Mouse (Mus musculus) CD4-positive helper T cell, adult 2 months (primary cell): ENCODE results near the gene Gm28053.

Source experiments
- DNase-seq: peaks from one replicate; pipeline ENCODE4 v3.0.0-alpha.2; 2012; ENCODE audit warnings: low read depth, missing footprints, low spot score

Gm28053 gene

DNA sequence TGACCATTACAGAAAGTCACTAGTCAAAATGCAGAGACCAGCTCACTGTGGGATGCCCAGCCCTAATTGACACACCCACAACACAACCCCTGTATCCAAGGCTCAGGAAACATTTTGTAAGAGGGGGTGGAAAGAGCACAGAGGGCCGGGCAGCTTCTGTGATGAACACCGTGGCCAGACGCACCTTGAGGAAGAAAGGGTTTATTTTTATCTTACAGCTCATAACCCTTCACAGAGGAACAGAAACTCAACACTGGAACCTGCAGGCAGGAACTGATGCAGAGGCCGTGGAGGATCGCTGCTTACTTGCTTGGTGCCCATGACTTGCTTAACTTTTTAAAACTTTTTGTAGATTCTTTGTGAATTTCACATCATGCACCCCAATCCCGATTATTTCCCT is 25.4 kb upstream of the Gm28053 start:
- no peak for DNase-seq

DNA sequence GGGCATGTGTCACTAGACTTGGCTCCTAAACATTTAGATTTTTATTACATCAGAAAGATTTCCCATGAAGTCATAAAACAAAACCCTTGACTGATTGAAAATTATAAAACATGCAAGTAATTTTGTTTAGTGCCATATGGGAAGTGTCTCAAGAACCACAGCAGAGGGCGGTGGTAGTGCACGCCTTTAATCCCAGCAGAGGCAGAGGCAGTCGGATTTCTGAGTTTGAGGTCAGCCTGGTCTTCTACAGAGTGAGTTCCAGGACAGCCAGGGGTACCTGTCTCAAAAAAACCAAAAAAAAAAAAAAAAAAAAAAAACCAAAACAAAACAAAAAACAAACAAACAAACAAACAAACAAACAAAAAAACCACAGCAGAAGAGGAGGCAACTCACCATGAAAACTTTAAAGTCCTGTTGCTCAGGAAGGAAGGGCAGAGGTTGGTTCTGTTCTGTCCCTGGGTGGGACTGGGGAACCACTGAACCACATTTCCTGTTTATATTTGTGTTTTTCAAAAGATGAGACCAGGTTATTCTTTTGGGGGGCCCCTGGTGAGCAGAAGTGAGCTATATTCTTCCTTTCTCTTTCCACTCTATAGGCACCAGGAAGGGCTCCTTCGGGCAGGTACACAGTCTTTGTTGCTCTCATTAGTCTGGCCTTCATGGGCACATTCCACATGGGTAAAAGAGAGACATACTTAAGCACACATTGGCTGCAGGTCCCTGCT is 21.4 kb upstream of the Gm28053 start:
- peak; percentile 48 for DNase-seq

DNA sequence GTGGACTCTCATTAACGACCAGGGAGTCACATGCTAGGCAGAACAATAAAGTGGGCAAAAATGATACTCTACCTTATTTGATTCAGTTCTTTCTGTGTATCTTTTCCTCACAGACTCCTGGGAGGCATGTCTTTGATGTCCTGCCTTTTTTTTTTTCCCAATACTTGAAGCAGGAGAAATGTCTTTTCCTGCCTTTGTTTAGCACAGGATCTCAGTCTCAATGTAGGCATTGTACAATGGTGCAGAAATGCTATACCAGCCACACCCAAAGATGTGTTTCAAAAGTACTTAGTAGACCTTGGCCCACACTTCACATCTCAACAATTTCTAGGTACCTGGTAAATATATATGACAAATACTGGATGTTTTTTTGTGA is 20.9 kb upstream of the Gm28053 start:
- DNase-seq, result no peak

DNA sequence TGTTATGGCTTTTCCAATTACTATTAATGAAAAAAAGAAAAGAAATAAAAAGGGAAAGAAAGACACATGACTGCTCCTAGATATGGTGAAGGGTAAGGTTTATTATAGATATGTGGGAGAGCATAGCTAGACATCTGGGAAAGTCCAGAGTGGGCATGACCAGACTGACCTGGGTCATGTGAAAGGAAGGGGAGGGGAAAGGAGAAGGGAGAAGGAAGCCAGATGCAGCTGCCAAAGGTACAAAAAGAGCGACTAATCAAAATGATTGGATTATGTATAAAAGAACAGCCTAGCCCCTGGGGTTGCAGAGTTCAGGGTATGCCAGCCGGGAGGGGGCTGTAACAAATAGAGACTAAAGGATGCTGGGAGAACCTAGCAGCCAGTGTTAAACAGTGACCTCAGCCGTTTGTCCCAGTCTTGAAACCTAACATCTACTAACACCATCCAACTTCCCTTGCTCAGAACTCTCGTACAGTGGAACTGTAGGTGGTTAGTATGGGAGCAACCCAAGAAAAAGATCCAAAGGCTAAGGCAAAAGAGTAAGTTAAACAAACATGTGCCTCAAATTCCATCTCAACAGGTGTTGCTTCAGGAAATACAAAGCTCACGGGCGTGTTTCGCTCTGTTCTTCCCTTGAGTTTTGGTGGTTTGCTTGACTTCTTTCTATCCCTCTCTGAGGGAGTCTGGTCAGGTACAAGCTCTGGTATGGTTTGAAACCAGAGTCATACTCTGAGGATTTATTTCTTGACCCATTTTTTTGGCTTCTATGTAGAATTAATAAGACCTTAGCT is 20.1 kb upstream of the Gm28053 start:
- DNase-seq, result no peak

DNA sequence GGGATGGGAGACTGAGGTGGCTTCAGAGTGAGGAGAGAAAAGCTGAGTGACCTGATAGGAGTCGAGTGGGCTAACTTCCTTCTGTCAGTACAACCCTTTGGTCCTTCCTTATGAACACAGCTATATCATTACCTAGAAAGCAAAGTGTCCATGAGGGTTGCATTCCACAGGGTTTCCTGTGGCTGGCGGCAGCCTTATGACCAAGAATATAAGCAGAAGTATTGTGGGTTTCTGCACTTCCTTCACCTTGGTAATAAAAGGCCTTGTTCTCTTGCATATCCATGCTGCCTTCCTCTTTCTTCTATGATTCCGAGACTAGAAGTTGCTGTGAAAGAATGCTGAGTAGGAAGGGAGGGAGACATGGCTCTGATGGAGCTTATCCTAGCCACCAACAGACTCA is 19.5 kb upstream of the Gm28053 start:
- no peak for DNase-seq

DNA sequence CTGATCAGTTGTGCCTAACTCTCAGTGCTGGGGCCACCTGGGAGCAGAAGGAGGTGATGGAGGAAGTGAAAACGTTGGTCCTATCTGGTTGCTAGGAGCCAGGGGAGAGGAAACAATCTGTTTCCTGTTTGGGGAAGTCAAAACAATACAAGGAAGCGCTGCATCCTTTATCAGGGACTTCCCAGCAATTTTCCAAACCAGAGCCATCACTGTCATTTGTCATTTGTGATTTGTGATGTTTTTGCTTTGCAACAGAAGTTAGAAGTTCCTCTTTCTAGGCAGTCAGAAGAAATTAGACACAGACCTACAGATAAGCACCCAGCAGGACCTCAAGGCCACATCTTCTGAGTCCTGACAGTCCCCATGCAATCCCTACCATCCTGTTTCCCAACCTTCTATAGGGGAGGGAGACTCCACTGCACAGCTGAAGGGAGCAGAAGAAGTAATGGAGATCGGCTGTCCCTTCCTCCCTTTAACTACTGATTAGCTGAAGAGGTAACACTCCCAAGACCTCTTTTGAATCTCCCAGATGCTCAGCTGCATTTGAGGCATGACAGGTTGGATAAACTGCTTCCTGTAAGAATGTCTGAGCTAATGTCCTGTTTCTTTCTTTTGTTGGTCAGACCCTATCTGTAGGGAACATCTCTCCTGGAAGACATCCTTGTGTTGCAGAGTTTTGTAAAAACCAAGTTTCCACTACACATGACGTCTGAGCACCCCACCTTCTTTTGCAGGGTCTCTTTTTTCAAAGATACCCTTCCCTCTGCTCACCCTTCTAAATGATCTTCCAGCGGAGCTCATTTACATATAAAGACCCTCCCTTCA is 17.9 kb upstream of the Gm28053 start:
- peak; percentile 69 for DNase-seq

DNA sequence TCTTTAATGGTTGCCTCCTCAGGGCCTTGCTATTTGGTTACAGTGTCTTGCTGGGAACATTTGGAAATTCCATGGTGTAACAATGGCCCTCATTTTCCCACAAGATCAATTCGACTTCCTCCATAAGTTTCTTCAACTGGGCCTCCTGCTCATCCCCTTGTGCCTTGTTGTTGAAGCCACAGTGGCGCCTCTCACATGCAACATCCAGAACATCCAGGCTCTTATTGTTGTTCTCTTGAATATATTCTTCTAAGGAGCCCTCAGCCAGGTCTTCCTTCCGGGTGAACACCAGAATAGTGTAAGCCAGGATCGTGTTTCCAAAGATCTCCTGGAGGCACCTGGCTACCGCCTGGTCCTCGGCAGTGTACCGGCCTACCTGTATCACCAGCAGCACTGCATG is 16.3 kb upstream of the Gm28053 start:
- no peak for DNase-seq

DNA sequence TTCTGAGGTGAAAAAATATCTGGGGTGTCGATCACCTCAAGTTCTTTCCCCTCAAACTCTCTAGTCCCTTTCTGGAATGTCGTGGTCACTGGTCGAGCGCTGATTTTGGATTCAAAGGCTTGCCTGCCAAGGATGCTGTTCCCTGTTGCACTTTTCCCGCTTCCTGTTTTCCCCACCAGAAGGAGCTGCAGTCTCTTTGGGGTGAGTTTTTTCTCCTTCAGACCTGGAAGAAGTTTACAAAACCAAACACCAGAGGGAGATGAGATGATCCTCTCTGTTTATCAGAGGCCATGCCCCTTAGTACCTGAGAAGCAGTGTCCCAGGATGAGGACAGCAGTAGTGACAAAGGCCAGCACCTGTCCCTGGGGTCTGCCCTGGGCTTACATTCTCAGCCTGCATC is 15.8 kb upstream of the Gm28053 start:
- no peak for DNase-seq

DNA sequence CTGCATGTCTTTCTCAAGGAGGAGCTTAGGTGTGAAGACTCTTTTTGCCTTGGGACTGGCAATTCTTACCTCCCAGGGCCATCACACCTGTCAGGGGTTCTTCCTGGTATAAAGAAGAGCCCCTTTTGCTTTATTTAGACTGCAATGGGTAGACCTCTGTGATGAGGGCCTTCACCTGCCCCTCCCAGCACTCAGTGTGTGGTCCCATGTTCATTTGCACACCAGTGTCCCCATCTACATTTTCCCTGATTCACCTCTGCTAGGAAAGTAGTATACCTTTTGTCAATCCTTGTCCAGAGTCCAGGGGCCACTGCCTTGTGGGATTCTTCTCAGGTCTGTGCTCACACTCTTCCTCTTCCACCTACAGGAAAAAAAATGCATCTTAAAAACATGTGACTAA is 14.3 kb upstream of the Gm28053 start:
- no peak for DNase-seq

DNA sequence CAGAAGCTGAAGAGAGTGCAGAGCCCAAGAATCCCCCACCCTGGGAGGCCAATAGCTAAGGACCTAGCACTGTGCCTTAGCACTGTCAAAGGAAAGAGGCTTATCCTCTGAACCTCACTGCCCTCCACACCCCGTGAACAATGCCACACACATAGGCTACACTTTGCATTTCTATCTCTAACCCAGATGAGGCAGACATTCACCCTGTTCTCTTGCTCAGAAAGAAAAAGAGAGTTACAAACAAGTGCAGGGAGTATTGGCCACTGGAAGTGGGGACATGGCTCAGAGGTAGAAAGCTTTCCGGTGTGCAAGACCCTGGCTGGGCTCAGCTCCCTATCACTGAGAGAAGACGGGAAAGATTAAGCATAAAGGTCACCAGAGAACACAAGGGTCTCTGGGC is 12.3 kb upstream of the Gm28053 start:
- DNase-seq, result peak; percentile 56

DNA sequence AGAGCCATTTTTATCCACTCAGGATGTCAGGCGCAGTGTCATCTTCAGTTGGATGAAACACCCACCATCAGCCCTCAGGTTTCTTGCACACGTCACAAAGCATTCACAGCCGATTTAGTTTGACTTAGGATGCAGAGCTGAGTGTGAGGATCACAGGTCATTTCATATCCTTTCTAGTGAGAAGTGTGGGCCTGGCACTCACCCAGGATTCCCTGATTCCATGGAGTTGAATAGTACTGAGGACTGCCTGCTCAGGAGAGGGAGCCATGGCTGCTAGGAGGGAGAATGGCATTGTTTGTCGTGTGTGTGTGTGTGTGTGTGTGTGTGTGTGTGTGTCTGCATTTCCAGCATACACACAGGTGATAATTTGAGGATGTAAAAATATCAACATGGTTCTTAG is 1.9 kb downstream of the Gm28053 start:
- DNase-seq, result peak; percentile 41

DNA sequence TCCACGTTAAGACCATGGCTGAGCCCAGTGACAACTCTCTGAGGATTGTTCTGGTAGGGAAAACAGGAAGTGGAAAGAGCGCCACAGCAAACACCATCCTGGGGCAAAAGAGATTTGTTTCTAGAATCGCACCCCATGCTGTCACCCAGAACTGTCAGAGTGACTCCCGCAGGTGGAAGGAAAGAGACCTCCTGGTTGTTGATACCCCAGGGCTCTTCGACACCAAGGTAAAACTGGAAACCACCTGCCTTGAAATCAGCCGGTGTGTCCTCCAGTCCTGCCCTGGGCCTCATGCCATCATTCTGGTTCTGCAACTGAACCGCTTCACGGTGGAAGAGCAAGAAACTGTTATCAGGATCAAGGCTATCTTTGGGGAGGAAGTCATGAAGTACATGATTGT is 5.1 kb downstream of the Gm28053 start:
- peak; percentile 65 for DNase-seq

DNA sequence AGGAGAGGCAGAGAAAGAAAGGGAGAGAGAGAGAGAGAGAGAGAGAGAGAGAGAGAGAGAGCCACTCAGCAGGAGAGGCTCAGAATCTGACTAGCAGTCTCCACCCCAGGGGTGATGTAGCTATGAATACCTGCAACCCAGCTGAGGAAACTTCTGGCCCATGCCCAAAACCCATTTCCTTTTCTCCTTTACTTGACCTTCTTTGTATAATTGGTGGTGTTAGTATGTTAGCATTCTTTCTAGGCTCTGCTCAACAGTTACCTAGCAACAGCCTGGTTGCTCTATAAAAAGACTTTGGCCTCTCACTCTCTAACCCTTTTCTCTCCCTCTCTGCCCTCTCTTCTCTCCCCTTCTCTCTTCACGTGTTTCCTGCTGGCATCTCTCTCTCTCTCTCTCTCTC is 7.1 kb downstream of the Gm28053 start:
- DNase-seq, result peak; percentile 91

DNA sequence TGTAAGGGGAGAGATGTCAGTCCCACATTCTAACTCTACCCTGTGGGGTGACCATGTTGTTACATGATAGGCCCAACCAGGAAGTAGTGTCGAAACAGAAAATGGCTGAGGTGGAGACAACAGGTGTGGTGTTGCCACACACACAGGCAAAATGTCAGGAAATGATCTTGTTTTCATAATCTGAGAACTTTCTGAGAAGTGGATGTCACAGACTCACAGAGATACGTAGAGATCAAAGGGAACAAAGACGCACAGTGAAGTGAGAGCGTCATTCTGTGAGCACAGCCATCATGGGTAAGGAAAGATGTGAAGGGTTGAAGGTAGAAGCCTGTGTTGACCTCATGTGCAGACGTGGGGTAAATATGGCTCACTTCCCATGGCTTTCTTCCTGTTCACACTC is 9.4 kb downstream of the Gm28053 start:
- DNase-seq, result peak; percentile 92

DNA sequence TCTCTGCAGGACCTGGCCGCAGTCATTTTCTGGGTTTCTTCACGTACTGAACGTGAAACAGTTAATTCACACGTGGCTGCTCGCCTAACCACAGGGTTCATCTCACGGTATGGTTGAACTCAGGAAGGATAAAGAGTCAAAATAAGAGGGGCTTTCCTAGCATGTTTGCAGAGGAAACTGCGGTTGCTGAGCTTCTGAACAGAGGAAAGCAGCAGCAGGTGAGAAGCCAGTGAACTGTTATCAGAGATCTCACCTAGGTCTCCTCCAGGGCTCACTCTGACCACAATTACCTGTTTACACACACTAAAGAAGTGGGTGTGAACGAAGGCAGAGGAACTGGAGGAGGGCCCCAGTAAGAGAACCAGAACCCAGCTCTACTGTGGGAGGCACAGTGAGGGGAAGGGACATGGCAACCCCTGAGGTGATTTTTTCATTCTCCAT is 14.5 kb downstream of the Gm28053 start:
- DNase-seq, result peak; percentile 97

DNA sequence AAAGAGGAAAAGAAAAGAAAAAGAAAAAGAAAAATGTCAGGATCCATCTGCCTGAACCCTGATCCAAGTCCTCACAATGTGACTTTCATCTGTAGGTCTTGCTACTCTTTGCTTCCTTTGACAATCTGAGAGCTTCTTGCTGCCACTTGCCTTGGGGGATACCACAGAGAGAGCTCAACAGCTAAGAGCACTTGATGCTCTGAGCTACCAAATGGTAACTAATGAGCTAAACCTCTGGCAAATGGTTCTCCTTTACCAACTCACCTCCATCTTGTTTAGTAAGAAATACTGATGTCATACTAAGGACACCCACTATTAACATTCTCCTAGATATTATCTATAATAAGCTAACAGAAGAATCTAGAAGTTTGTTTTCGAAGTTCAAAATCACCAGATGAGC is 15.3 kb downstream of the Gm28053 start:
- peak; percentile 45 for DNase-seq

DNA sequence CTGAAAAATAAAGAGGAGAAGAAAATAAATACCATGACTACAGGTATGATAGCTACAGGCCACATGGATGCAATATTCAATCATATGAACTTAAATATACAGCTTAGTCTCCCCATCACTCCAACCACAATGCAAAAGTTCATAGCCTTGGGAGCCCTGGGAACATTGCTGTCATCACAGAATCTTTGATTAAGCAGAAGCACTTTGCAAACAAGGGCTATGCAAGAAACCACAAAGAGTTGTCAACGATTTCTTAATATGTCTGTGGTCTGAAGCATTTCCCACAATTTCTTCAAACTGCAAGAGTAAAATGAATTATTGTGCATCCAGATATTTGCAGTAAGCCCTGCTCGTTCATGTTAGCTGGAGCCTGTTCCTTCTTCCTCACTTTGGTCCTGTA is 18.6 kb downstream of the Gm28053 start:
- peak; percentile 70 for DNase-seq

DNA sequence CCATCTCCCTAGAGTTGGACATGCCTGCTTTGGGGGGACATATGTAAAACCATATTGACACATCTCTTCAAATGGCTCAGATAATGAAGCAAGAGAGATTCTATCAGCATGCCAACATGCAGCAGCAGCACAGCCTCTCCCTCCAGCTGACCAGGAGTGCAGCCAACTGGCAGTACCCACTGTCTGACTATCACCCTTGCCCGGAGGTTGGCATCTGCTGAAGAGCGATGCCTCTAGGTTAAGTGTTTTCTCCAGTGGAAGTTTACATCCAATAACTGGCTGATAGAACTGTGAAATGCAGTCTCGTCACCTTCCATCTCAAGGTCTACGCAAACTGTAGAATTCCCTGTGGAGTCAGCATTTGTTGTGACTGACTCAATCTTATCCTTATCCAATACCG is 19.3 kb downstream of the Gm28053 start:
- peak; percentile 45 for DNase-seq

DNA sequence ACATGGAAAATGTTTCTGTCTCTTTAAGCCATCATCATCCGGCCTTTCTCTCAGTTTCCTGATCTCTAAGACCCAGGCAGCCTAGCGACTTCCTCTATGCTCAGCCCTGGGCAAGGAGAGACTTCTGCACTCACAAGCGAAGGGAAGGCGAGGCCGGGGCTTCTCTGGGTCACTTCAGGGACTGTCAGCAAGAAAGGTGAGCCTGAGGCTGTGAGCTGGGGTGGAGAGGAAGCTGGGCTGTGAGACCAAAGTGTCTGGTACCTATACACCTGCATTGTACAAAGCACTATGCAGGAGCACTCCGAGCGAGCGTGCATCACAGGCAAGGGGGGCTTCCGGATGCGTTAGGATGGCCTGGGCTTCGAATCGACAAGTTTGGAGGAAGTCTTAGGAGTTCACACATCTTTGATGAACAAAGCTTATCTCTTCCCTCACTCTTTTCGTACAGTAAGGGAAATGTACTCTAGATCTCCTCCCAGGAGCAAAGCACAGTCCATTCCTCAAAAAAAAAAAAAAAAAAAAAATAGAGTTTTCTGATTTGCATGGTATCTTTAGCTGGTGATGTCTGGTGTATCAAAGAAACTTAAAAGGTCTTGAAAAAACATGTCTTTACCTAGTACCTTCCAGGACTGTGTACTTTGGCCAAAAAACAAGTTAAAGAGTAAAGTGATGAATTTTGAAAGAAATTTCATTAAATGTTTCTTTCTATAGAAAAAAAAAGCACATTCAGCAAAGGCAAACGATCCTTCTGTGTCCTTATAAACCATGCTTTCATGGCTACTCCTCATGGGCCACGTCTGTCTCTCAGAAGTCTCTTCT is 20.8 kb downstream of the Gm28053 start, which contains the start of gene Gimap1:
Gene Gimap1 (plus strand): TSS at position 94 of the 819 bp plus-strand sequence.
- peak; percentile 84 for DNase-seq

DNA sequence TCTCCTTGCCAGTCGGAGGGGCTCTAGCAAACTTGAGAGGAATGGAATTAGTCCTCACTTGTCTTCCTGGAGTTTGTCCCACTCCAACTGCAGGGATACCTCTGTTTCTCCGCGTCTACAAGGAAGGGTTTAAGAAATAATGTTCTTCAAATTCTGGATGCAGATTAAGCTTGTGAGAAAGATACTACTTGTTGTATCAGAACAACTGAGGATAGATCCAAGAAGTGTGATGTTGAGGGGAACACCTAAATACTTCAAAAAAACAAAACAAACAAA is 21.3 kb downstream of the Gm28053 start:
- DNase-seq, result peak; percentile 37

DNA sequence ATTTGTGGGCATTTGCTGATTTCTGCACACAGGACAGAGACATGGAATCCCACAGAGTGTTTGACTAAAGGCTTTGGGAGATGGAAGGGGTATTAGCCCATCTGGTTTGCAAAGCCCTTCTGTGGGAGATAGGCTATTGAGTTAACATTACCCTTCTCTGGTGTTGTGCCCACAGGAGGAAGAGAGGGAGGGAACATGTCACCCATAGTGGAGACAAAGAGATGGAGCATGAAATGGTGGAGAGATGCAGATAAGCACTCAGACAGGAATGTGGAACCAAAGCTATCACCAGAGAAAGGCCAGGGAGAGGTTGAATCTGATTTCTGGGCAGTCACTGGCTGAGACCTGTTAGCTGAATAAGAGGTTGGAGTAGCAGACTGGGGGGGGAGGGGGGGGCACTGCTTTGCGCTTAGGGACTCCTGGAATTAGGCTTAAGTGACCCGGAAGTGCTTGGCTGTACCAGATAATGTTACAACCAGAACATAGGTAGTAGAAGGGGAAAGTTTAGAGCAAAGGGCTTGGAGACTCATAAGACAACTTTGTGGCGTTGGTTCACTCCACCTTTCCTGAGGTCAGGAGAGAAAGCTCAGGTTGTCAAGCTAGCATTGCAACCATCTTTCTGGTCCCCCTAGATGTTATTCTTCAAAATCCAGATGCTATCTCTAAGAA is 22.2 kb downstream of the Gm28053 start:
- peak; percentile 57 for DNase-seq
